Mouse (Mus musculus) embryonic fibroblast, embryonic 13.5 days (primary cell): ENCODE data around the gene Sema5a.

Experiments
- CTCF ChIP-seq: IDR thresholded peaks from 2 replicates; pipeline ENCODE4 v1.5.1; 2011; ENCODE audit warnings: mild to moderate bottlenecking, control low read depth, low read length, moderate library complexity, borderline replicate concordance; ENCODE audit not compliant: insufficient read depth
- POLR2A ChIP-seq: IDR thresholded peaks from 2 replicates; pipeline ENCODE4 v1.6.1; 2011; ENCODE audit warnings: low read depth, mild to moderate bottlenecking, control low read depth, low read length, moderate library complexity

DNA sequence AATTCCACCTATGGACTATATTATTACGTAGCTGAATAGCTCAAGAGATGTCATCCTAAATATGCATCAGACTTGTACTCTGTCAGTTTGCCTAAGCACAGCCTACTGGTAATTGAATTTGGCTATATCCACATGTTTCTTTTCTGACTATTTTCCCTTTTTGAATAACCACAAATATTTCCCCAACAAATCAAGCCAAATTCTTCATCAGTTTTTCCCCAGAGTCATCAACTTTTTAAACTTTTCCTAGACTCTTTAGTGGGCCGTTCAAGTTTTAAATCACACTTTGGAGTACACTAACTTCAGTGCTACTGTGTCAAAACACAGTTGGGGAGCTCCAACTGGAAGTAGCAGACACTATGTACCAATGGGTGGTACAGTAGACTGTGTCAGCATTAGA is 448.4 kb downstream of the Sema5a start:
- no peak for TF ChIP-seq CTCF
- TF ChIP-seq POLR2A = no peak
